Comparison of ENCODE assay signal across 19 mouse cellular contexts in the genomic region with DNA sequence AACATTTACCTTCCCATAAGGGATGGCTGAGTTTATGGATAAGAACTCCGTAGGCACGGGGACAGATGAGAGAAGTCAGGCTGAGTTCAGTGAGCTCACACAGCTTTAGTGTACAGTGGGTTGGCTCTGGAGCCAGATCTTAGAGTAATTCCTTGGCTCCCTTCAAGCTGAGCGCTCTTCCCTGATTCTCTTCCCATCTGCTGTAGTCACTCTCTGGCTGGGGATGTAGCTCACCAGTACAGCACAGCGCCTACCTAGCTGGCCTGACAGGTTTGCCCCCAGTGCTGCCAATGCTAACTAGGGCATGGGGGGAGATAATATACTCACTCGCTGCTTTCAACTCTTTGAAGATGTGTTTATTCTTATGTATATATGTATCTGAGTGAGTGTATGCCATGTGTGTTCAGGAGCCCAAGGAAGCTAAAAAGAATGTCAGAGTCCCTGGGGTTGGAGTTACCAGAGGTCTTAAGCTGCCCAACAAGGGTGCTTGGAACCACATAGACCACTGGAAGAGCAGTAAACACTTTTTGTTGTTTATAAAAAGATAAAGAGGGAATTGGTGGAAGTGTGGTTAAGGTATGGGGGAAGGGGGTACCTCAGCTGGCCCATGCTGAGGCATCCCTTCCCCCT. TPM values are rescaled to one million over a fixed set of nuclear protein-coding genes. Genes with fewer than 3 reads are reported as not detected.
DNase-seq lines count a peak whose midpoint lies in the region; ATAC-seq and TF ChIP-seq lines count a peak whose summit lies in the region.
"Had no signal": no experiment of that assay in that cellular context is flagged by ENCODE, and none has a peak within 500 bp of the region (broad histone marks: within the 10 kb centered on the region; RNA-seq: fewer than 3 reads in every experiment).

No protein-coding gene starts in this region.

- 54% methylated on average over 5 of the region's 5 CpGs for WGBS in intestine, embryonic 16.5 days
- WGBS in intestine, embryonic 15.5 days = 54% methylated on average over 5 of the region's 5 CpGs
- 89% methylated on average over 5 of the region's 5 CpGs for WGBS in spleen, adult 2 months

- no peaks in the 10 kb centered on the region for H3K9me3 ChIP-seq in intestine, embryonic 16.5 days (ENCODE audit: control insufficient read depth, low read length)
- H3K9me3 ChIP-seq in intestine, embryonic 15.5 days = no peaks in the 10 kb centered on the region
- H3K9me3 ChIP-seq: limb, embryonic 13.5 days had no signal

- no peak overlapping the region for H3K27ac ChIP-seq in intestine, embryonic 16.5 days (ENCODE audit: low read length)
- no peak overlapping the region for H3K27ac ChIP-seq in intestine, embryonic 15.5 days
- peak overlapping the region; percentile 49 for H3K27ac ChIP-seq in spleen, adult 2 months (ENCODE audit: insufficient read depth, low read length)
- H3K27ac ChIP-seq: hindbrain, embryonic 14.5 days; layer of hippocampus, adult 2 months; liver, embryonic 14.5 days had no signal

- DNase-seq in spleen, adult 2 months (ENCODE audit: low read depth in 1 of 2, low spot score in 2 of 2) = no peak
- DNase-seq in spleen, postnatal 4 days (ENCODE audit: low spot score in 2 of 2) = no peak
- DNase-seq in brain, adult 2 months (ENCODE audit: low read depth, low spot score) = peak; percentile 40
- DNase-seq in layer of hippocampus, adult 8-10 months (ENCODE audit: low spot score in 2 of 2) = no peak
- no peak for DNase-seq in cerebellum, adult 9-11 months
- DNase-seq: adrenal gland, postnatal 36 days; cerebellum, adult 9-10 months; forebrain, postnatal 0 days; heart, postnatal 10 days; kidney, postnatal 10 days; right cerebral cortex, postnatal 25 days; thymus, adult 2 months had no signal

- 0 out of 2 replicates have a peak overlapping the region, but pooled peaks have one; percentile 14 for H3K9ac ChIP-seq in intestine, embryonic 16.5 days (ENCODE audit: low read depth, low read length)
- H3K9ac ChIP-seq in intestine, embryonic 15.5 days = no peak overlapping the region
- H3K9ac ChIP-seq: forebrain, postnatal 0 days; hindbrain, embryonic 14.5 days; limb, embryonic 13.5 days; liver, embryonic 14.5 days had no signal

- TF ChIP-seq POLR2A in spleen, adult 2 months (IDR thresholded peaks at IDR 0.05; ENCODE audit: low read depth, low read length) = no peak

- no peak for TF ChIP-seq CTCF in spleen, adult 2 months (IDR thresholded peaks at IDR 0.05; ENCODE audit: extremely low read depth, insufficient read depth, insufficient read length, insufficient replicate concordance)

- H3K4me1 ChIP-seq in intestine, embryonic 16.5 days (ENCODE audit: control insufficient read depth, insufficient read depth, low read length) = peaks cover 30% of the 10 kb centered on the region
- peaks cover 34% of the 10 kb centered on the region for H3K4me1 ChIP-seq in intestine, embryonic 15.5 days (replicated peaks)
- peaks cover 25% of the 10 kb centered on the region; the same call in 1 of the 2 replicates for H3K4me1 ChIP-seq in spleen, adult 2 months (ENCODE audit: control insufficient read depth, insufficient read depth, insufficient read length)

- H3K36me3 ChIP-seq in intestine, embryonic 16.5 days (ENCODE audit: control insufficient read depth, insufficient read depth, low read length) = no peaks in the 10 kb centered on the region
- H3K36me3 ChIP-seq in intestine, embryonic 15.5 days = 0 out of 2 replicates have a peak, but pooled peaks cover 5% of the 10 kb centered on the region
- no peaks in the 10 kb centered on the region for H3K36me3 ChIP-seq in spleen, adult 2 months (ENCODE audit: control insufficient read depth, insufficient read depth, low read length)

- no peaks in the 10 kb centered on the region for H3K27me3 ChIP-seq in intestine, embryonic 16.5 days (replicated peaks; ENCODE audit: control insufficient read depth, insufficient read depth, low read length)
- H3K27me3 ChIP-seq in intestine, embryonic 15.5 days (replicated peaks) = no peaks in the 10 kb centered on the region
- H3K27me3 ChIP-seq in spleen, adult 2 months (ENCODE audit: control insufficient read depth, insufficient read depth, low read length) = no peaks in the 10 kb centered on the region
- H3K27me3 ChIP-seq: limb, embryonic 13.5 days had no signal

- no peak for ATAC-seq in intestine, embryonic 16.5 days
- ATAC-seq in intestine, embryonic 15.5 days = no peak
- ATAC-seq: forebrain, postnatal 0 days had no signal

- no peak overlapping the region for H3K4me2 ChIP-seq in intestine, embryonic 16.5 days (ENCODE audit: low read depth, low read length)
- no peak overlapping the region for H3K4me2 ChIP-seq in intestine, embryonic 15.5 days (replicated peaks)
- H3K4me2 ChIP-seq: heart, embryonic 11.5 days; hindbrain, embryonic 14.5 days had no signal

- no peak overlapping the region for H3K4me3 ChIP-seq in intestine, embryonic 16.5 days (ENCODE audit: low read length)
- H3K4me3 ChIP-seq in intestine, embryonic 15.5 days (replicated peaks) = no peak overlapping the region
- no peak overlapping the region for H3K4me3 ChIP-seq in spleen, adult 2 months (ENCODE audit: extremely low read depth, insufficient read depth, insufficient read length)
- H3K4me3 ChIP-seq: layer of hippocampus, adult 2 months; limb, embryonic 13.5 days had no signal

RNA-seq across cellular contexts. Expression of a gene that starts 8.0 kb away (rescaled TPM):
- polyA plus RNA-seq in intestine, embryonic 16.5 days (2015; fragmentation: Nextera tagmentation; extraction: Ambion mirVana) = 1.3 and 1.6 TPM in 2 replicates
- polyA plus RNA-seq in intestine, embryonic 15.5 days (2015; fragmentation: Nextera tagmentation; extraction: Ambion mirVana) = 2.0 and 4.1 TPM in 2 replicates
- polyA plus RNA-seq in spleen, adult 2 months (2012; rRNA removed) = 133 and 134 TPM in 2 replicates
- 10 to 100 TPM; 30.7 to 44.0 (median 42.9) TPM for total RNA-seq in layer of hippocampus, adult 8-10 months (2022)

RNA-seq across cellular contexts. Expression of a gene that starts 14.5 kb away (rescaled TPM):
- polyA plus RNA-seq in intestine, embryonic 16.5 days (2015; fragmentation: Nextera tagmentation; extraction: Ambion mirVana) = 16.6 and 18.5 TPM in 2 replicates
- 16.9 and 17.7 TPM in 2 replicates for polyA plus RNA-seq in intestine, embryonic 15.5 days (2015; fragmentation: Nextera tagmentation; extraction: Ambion mirVana)
- polyA plus RNA-seq in spleen, adult 2 months (2012; rRNA removed) = 14.5 and 16.0 TPM in 2 replicates
- 10 to 100 TPM in 2 of 4 experiments, 1 to 10 TPM in 2; 9.4 to 13.0 (median 11.3) TPM for total RNA-seq in layer of hippocampus, adult 8-10 months (2022)

RNA-seq across cellular contexts. Expression of a gene that starts 56.0 kb away (rescaled TPM):
- polyA plus RNA-seq in intestine, embryonic 16.5 days (2015; fragmentation: Nextera tagmentation; extraction: Ambion mirVana) = 50.1 and 59.9 TPM in 2 replicates
- polyA plus RNA-seq in intestine, embryonic 15.5 days (2015; fragmentation: Nextera tagmentation; extraction: Ambion mirVana) = 47.4 and 51.0 TPM in 2 replicates
- polyA plus RNA-seq in spleen, adult 2 months (2012; rRNA removed) = 15.5 and 26.1 TPM in 2 replicates
- total RNA-seq in layer of hippocampus, adult 8-10 months (2022) = 1 to 10 TPM; 1.4 to 3.1 (median 2.1) TPM

Comparison
In these comparisons a context has a peak if more than half of its experiments do, and no peak if none do; other contexts are left out.
1. RNA of a gene that starts 8.0 kb away (polyA plus RNA-seq): 133 to 134 TPM in spleen, adult 2 months; 2.0 to 4.1 TPM in intestine, embryonic 15.5 days and 1.3 to 1.6 TPM in intestine, embryonic 16.5 days; every median in the first group is over 10 times any median in the second.